In the genomic region with DNA sequence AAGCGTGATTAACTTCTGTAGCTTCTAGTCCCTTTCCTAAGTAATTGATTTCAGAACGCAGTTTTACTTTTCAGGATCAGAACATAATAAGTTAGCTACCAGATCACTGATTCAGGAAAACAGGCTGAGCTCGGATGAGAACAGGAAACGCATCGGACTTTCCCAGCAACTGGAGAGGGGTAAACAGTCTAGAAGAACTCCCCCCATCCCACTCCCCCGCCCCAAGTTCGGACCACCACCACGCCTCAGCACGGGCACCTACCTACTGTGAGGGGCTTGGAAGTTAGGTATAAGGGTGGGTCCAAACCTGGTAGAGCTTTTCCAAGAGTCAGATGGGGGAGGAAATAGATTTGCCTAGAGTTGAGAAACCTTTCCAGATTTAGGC, we compare ENCODE assay signal across 8 mouse cellular contexts.
DNase-seq lines count a peak whose midpoint lies in the region; ATAC-seq and TF ChIP-seq lines count a peak whose summit lies in the region.

No protein-coding gene starts in this region.

- H3K9ac ChIP-seq in hindbrain, embryonic 15.5 days: 0 out of 2 replicates have a peak overlapping the region, but pooled peaks have one; percentile 73
- no peak overlapping the region for H3K9ac ChIP-seq in midbrain, embryonic 12.5 days (replicated peaks)

- H3K4me2 ChIP-seq in hindbrain, embryonic 15.5 days: peak overlapping the region; percentile 99
- H3K4me2 ChIP-seq in midbrain, embryonic 12.5 days (replicated peaks): peak overlapping the region; percentile 90

- DNase-seq in adrenal gland, adult 2 months: peak; percentile 53
- DNase-seq in adrenal gland, adult 8-10 months: no peak
- DNase-seq in spleen, adult 2 months (ENCODE audit: low read depth in 1 of 2, low spot score in 2 of 2): no peak
- DNase-seq in spleen, adult 12 weeks (ENCODE audit: low spot score): no peak

- ATAC-seq in hindbrain, embryonic 15.5 days (ENCODE audit: low FRiP score, low read depth): no peak
- ATAC-seq in midbrain, embryonic 12.5 days (ENCODE audit: low FRiP score, low read depth): no peak
- ATAC-seq in granulocyte monocyte progenitor cell, adult 5-6 weeks (replicated peaks; ENCODE audit: poor library complexity, severe bottlenecking): no peak
- ATAC-seq in erythroid progenitor cell, adult 5-6 weeks (replicated peaks; ENCODE audit: low FRiP score, poor library complexity, severe bottlenecking): no peak

- no peak for TF ChIP-seq POLR2A in spleen, adult 2 months (IDR thresholded peaks at IDR 0.05; ENCODE audit: low read depth, low read length)

- H3K36me3 ChIP-seq in spleen, adult 2 months (ENCODE audit: control insufficient read depth, insufficient read depth, low read length): no peaks in the 10 kb centered on the region
- H3K36me3 ChIP-seq in hindbrain, embryonic 15.5 days: no peaks in the 10 kb centered on the region
- H3K36me3 ChIP-seq in midbrain, embryonic 12.5 days: no peaks in the 10 kb centered on the region

- TF ChIP-seq CTCF in spleen, adult 2 months (IDR thresholded peaks at IDR 0.05; ENCODE audit: extremely low read depth, insufficient read depth, insufficient read length, insufficient replicate concordance): no peak

- peaks cover 10% of the 10 kb centered on the region for H3K27me3 ChIP-seq in spleen, adult 2 months (ENCODE audit: control insufficient read depth, insufficient read depth, low read length)
- peaks cover 26% of the 10 kb centered on the region for H3K27me3 ChIP-seq in hindbrain, embryonic 15.5 days
- H3K27me3 ChIP-seq in midbrain, embryonic 12.5 days: peaks cover 50% of the 10 kb centered on the region

- peaks cover 26% of the 10 kb centered on the region for H3K4me1 ChIP-seq in spleen, adult 2 months (ENCODE audit: control insufficient read depth, insufficient read depth, insufficient read length)
- peaks cover 30% of the 10 kb centered on the region for H3K4me1 ChIP-seq in hindbrain, embryonic 15.5 days (replicated peaks)
- H3K4me1 ChIP-seq in midbrain, embryonic 12.5 days: peaks cover 46% of the 10 kb centered on the region

- peak overlapping the region; percentile 100 for H3K27ac ChIP-seq in spleen, adult 2 months (ENCODE audit: insufficient read depth, low read length)
- H3K27ac ChIP-seq in hindbrain, embryonic 15.5 days (replicated peaks): peak overlapping the region; percentile 90; the same call in 1 of the 2 replicates
- H3K27ac ChIP-seq in midbrain, embryonic 12.5 days (replicated peaks): no peak overlapping the region

- H3K9me3 ChIP-seq in hindbrain, embryonic 15.5 days: no peaks in the 10 kb centered on the region
- H3K9me3 ChIP-seq in midbrain, embryonic 12.5 days: no peaks in the 10 kb centered on the region

- 7% methylated on average over 9 of the region's 9 CpGs for WGBS in spleen, adult 2 months
- WGBS in hindbrain, embryonic 15.5 days: 12% methylated on average over 9 of the region's 9 CpGs
- WGBS in midbrain, embryonic 12.5 days: 2% methylated on average over 9 of the region's 9 CpGs

- peak overlapping the region; percentile 82 for H3K4me3 ChIP-seq in spleen, adult 2 months (ENCODE audit: extremely low read depth, insufficient read depth, insufficient read length)
- H3K4me3 ChIP-seq in hindbrain, embryonic 15.5 days: peak overlapping the region; percentile 93
- H3K4me3 ChIP-seq in midbrain, embryonic 12.5 days: peak overlapping the region; percentile 84
